7 mouse cellular contexts compared by ENCODE assay signal in the genomic region with DNA sequence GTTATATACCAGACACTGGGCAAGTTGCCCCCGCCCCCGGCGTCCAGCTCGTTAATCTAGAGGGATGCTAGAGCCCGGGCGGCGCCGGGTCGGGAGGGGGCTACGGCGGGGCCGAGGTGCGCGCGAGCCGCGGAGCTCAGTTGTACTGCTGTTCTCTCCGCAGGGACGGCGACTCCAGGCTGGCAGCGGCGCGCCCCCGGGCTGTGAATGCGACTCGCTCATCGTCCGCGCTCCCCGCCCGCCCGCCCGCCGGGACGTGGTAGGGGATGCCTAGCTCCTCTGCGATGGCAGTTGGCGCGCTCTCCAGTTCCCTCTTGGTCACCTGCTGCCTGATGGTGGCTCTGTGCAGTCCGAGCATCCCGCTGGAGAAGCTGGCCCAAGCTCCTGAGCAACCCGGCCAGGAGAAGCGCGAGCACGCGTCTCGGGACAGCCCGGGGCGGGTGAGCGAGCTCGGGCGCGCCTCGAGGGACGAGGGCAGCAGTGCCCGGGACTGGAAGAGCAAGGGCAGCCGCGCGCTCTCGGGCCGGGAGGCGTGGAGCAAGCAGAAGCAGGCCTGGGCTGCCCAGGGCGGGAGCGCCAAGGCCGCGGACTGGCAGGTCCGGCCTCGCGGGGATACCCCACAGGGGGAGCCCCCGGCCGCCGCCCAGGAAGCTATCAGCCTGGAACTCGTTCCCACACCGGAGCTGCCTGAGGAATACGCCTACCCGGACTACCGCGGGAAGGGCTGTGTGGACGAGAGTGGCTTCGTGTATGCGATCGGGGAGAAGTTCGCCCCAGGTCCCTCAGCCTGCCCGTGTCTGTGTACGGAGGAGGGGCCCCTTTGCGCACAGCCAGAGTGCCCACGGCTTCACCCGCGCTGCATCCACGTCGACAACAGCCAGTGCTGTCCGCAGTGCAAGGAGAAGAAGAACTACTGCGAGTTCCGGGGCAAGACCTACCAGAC. TPM values are rescaled to one million over a fixed set of nuclear protein-coding genes. Genes with fewer than 3 reads are reported as not detected.
DNase-seq lines count a peak whose midpoint lies in the region; ATAC-seq and TF ChIP-seq lines count a peak whose summit lies in the region.

No protein-coding gene starts in this region.

- no peaks in the 10 kb centered on the region for H3K36me3 ChIP-seq in limb, embryonic 13.5 days

- peak; percentile 52 for ATAC-seq in limb, embryonic 13.5 days (ENCODE audit: low FRiP score, low read depth)
- no peak for ATAC-seq in activated CD4-positive, CD25-positive, alpha-beta regulatory T cell, adult 4 months

- TF ChIP-seq POLR2A in olfactory bulb, adult 2 months (IDR thresholded peaks at IDR 0.05; ENCODE audit: insufficient read depth, low read depth, low read length) = no peak

- peak overlapping the region; percentile 62 for H3K9ac ChIP-seq in limb, embryonic 13.5 days

- WGBS in limb, embryonic 13.5 days = under 1% methylated on average over 85 of the region's 93 CpGs
- WGBS in olfactory bulb, adult 2 months = under 1% methylated on average over 93 of the region's 93 CpGs

- no peak for TF ChIP-seq CTCF in olfactory bulb, adult 2 months (IDR thresholded peaks at IDR 0.05; ENCODE audit: insufficient read depth, low read depth, low read length)

- H3K27me3 ChIP-seq in limb, embryonic 13.5 days = peaks cover 77% of the 10 kb centered on the region

- DNase-seq in kidney, postnatal 4 days = peak; percentile 24 to 50
- no peak for DNase-seq in kidney, adult 18-20 months
- DNase-seq in embryo, embryonic 9.5 days (ENCODE audit: extremely low spot score) = peak; percentile 65
- DNase-seq in frontal cortex, postnatal 25 days (ENCODE audit: low spot score in 2 of 2) = peak; percentile 10 to 13

- H3K27ac ChIP-seq in limb, embryonic 13.5 days = no peak overlapping the region
- no peak overlapping the region; the same call in 1 of the 2 replicates for H3K27ac ChIP-seq in olfactory bulb, adult 2 months (ENCODE audit: insufficient read depth, low read depth, low read length)

- H3K9me3 ChIP-seq in limb, embryonic 13.5 days = no peaks in the 10 kb centered on the region

- peak overlapping the region; percentile 53 for H3K4me3 ChIP-seq in limb, embryonic 13.5 days
- peak overlapping the region; percentile 61 for H3K4me3 ChIP-seq in olfactory bulb, adult 2 months (ENCODE audit: insufficient read depth, low read depth, low read length)

- H3K4me1 ChIP-seq in limb, embryonic 13.5 days = peaks cover 31% of the 10 kb centered on the region
- peaks cover 16% of the 10 kb centered on the region for H3K4me1 ChIP-seq in olfactory bulb, adult 2 months (ENCODE audit: control insufficient read depth, insufficient read depth, low read length)

- H3K4me2 ChIP-seq in limb, embryonic 13.5 days (replicated peaks) = peak overlapping the region; percentile 91

RNA-seq across cellular contexts. Expression of gene Vwc2, which starts 1.9 kb away (rescaled TPM):
- 3.9 and 4.6 TPM in 2 replicates for polyA plus RNA-seq in limb, embryonic 13.5 days (2015; fragmentation: Nextera tagmentation; extraction: Ambion mirVana)
- not detected in 2 replicates for polyA plus RNA-seq in olfactory bulb, adult 2 months (2012; ENCODE audit: insufficient read depth, insufficient read length, low replicate concordance, missing spikeins)
- polyA plus RNA-seq in activated CD4-positive, CD25-positive, alpha-beta regulatory T cell, adult 4 months (2017; shearing (Covaris generic)) = under 1 TPM in 1 of 2 experiments, not detected in 1; 0.15 TPM
